Mouse (Mus musculus): Measurements from ENCODE around the gene Cluh. TPM values are rescaled to one million over a fixed set of nuclear protein-coding genes. Genes with fewer than 3 reads are reported as not detected.

Cluh gene
- total and polyA plus RNA-seq, 3 experiments = 19.4 to 60.3 (median 37.9) TPM

GRCm38 (mm10) chr11:74664906-74665305 is 15.6 kb downstream of the Cluh start:
- Histone ChIP-seq H3K36me3 (replicated peaks) (peaks cover 100% of the 10 kb centered on the region), H3K4me1 (ENCODE audit: insufficient read depth, low read depth, low read length) (peaks cover 13% of the 10 kb centered on the region), H3K9me3 (replicated peaks) (no peaks in the 10 kb centered on the region), H3K27me3 (ENCODE audit: insufficient read depth, low read length) (no peaks in the 10 kb centered on the region), H3K4me3 (ENCODE audit: low read depth, low read length) (no peak overlapping the region)
- TF ChIP-seq GATA2 (IDR thresholded peaks at IDR 0.05; ENCODE audit: borderline replicate concordance, low read depth, low read length) = no peak
- TF ChIP-seq TAL1 (conservative IDR thresholded peaks at IDR 0.05; ENCODE audit: low read depth, low read length) = no peak
- TF ChIP-seq CTCF (IDR thresholded peaks at IDR 0.05; ENCODE audit: low read depth, low read length) = no peak
- no peak for TF ChIP-seq GATA1 (IDR thresholded peaks at IDR 0.05; ENCODE audit: borderline replicate concordance, low read length)
- TF ChIP-seq POLR2AphosphoS5 (IDR thresholded peaks at IDR 0.05; ENCODE audit: insufficient replicate concordance, low read depth, low read length) = no peak
- ATAC-seq (ENCODE audit: extremely low read depth, insufficient number of reproducible peaks, low FRiP score, poor library complexity, severe bottlenecking) (no peak), DNase-seq (ENCODE audit: low spot score) (no peak)

- no peak for TF ChIP-seq GATA2 (IDR thresholded peaks at IDR 0.05; ENCODE audit: borderline replicate concordance, low read depth, low read length)
- TF ChIP-seq GATA1 (IDR thresholded peaks at IDR 0.05; ENCODE audit: borderline replicate concordance, low read length) = no peak
- TF ChIP-seq CTCF (IDR thresholded peaks at IDR 0.05; ENCODE audit: low read depth, low read length) = no peak
- H3K36me3 ChIP-seq (replicated peaks) = peaks cover 100% of the 10 kb centered on the region
- no peak for ATAC-seq (ENCODE audit: extremely low read depth, insufficient number of reproducible peaks, low FRiP score, poor library complexity, severe bottlenecking)
Measured at GRCm38 (mm10) chr11:74665631-74666283, 16.5 kb downstream of the Cluh start.

DNA sequence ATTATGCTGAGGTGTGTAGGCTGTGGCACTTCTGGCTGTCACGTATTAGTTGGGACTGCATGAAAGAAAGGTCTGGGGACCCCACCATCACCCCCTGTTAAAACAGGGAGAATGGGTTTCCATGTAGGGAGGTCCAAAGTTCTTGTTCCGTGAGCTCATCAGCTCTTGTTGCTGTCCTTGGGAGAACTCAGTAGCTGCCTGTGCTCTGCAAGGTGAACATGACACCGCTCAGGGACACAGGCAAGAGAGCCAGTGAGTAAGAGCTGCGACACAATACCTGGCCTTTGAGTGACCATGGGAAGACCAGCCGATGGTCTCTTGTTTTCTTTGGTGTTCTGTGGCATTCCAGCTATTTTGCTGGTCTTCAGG is 17.0 kb downstream of the Cluh start:
- ATAC-seq (ENCODE audit: extremely low read depth, insufficient number of reproducible peaks, low FRiP score, poor library complexity, severe bottlenecking) = no peak
- H3K27me3 ChIP-seq (ENCODE audit: insufficient read depth, low read length) = no peaks in the 10 kb centered on the region
- no peak overlapping the region for H3K4me3 ChIP-seq (ENCODE audit: low read depth, low read length)
- TF ChIP-seq CTCF (IDR thresholded peaks at IDR 0.05; ENCODE audit: low read depth, low read length) (no peak), GATA1 (IDR thresholded peaks at IDR 0.05; ENCODE audit: borderline replicate concordance, low read length) (no peak), POLR2AphosphoS5 (IDR thresholded peaks at IDR 0.05; ENCODE audit: insufficient replicate concordance, low read depth, low read length) (no peak), GATA2 (IDR thresholded peaks at IDR 0.05; ENCODE audit: borderline replicate concordance, low read depth, low read length) (no peak), TAL1 (conservative IDR thresholded peaks at IDR 0.05; ENCODE audit: low read depth, low read length) (no peak)
- H3K36me3 ChIP-seq (replicated peaks) = peaks cover 99% of the 10 kb centered on the region
- H3K9me3 ChIP-seq (replicated peaks) = no peaks in the 10 kb centered on the region
- DNase-seq (ENCODE audit: low spot score) = no peak
- peaks cover 18% of the 10 kb centered on the region for H3K4me1 ChIP-seq (ENCODE audit: insufficient read depth, low read depth, low read length)

More at GRCm38 (mm10) chr11:74665631-74666283, 16.5 kb downstream of the Cluh start:
- H3K27me3 ChIP-seq (ENCODE audit: insufficient read depth, low read length) = no peaks in the 10 kb centered on the region
- peaks cover 18% of the 10 kb centered on the region for H3K4me1 ChIP-seq (ENCODE audit: insufficient read depth, low read depth, low read length)
- DNase-seq (ENCODE audit: low spot score) = no peak
- H3K4me3 ChIP-seq (ENCODE audit: low read depth, low read length) = no peak overlapping the region
- H3K9me3 ChIP-seq (replicated peaks) = no peaks in the 10 kb centered on the region

DNA sequence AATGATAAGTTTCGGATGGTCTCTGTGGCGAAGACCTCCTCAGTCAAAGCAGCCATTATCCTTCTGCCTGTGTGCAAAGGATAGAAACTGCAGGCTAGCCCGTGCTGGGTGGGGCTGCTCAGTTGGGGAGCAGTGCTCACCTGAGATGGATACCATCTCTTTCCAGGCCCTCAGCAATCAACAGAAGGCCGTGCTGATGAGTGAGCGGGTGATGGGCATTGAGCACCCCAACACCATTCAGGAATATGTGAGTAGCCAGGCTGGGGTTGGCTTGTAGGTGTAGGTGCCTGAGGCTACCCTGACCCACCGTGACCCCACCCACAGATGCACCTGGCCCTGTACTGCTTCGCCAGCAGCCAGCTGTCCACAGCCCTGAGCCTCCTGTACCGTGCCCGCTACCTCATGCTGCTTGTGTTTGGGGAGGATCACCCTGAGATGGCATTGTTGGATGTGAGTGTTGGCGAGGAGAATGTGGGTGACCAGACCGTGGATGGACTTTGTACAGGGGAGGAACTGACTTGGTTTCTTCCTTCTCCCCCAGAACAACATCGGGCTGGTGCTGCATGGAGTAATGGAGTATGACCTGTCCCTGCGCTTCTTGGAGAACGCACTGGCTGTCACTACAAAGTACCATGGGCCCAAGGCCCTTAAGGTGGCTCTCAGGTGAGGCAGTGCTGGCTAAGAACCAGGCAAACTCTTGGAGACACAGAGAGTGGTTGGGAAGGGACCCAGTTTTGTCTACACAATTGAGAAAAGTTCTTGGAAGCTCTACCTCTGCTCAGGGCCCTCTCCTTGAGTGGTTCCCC is 17.7 kb downstream of the Cluh start:
- peaks cover 99% of the 10 kb centered on the region for H3K36me3 ChIP-seq (replicated peaks)
- H3K9me3 ChIP-seq (replicated peaks) = no peaks in the 10 kb centered on the region
- no peak for ATAC-seq (ENCODE audit: extremely low read depth, insufficient number of reproducible peaks, low FRiP score, poor library complexity, severe bottlenecking)
- TF ChIP-seq POLR2AphosphoS5 (IDR thresholded peaks at IDR 0.05; ENCODE audit: insufficient replicate concordance, low read depth, low read length) = no peak
- TF ChIP-seq GATA1 (IDR thresholded peaks at IDR 0.05; ENCODE audit: borderline replicate concordance, low read length) = no peak
- no peak for TF ChIP-seq CTCF (IDR thresholded peaks at IDR 0.05; ENCODE audit: low read depth, low read length)
- TF ChIP-seq GATA2 (IDR thresholded peaks at IDR 0.05; ENCODE audit: borderline replicate concordance, low read depth, low read length) = no peak
- TF ChIP-seq TAL1 (conservative IDR thresholded peaks at IDR 0.05; ENCODE audit: low read depth, low read length) = no peak
- no peaks in the 10 kb centered on the region for H3K27me3 ChIP-seq (ENCODE audit: insufficient read depth, low read length)
- DNase-seq (ENCODE audit: low spot score) = no peak
- H3K4me3 ChIP-seq (ENCODE audit: low read depth, low read length) = no peak overlapping the region
- H3K4me1 ChIP-seq (ENCODE audit: insufficient read depth, low read depth, low read length) = peaks cover 12% of the 10 kb centered on the region

- Histone ChIP-seq H3K27me3 (ENCODE audit: insufficient read depth, low read length) (no peaks in the 10 kb centered on the region), H3K4me1 (ENCODE audit: insufficient read depth, low read depth, low read length) (peaks cover 8% of the 10 kb centered on the region), H3K9me3 (replicated peaks) (no peaks in the 10 kb centered on the region), H3K4me3 (ENCODE audit: low read depth, low read length) (no peak overlapping the region), H3K36me3 (replicated peaks) (peaks cover 98% of the 10 kb centered on the region)
- TF ChIP-seq GATA1 (IDR thresholded peaks at IDR 0.05; ENCODE audit: borderline replicate concordance, low read length) (no peak), GATA2 (IDR thresholded peaks at IDR 0.05; ENCODE audit: borderline replicate concordance, low read depth, low read length) (no peak), POLR2AphosphoS5 (IDR thresholded peaks at IDR 0.05; ENCODE audit: insufficient replicate concordance, low read depth, low read length) (no peak), TAL1 (conservative IDR thresholded peaks at IDR 0.05; ENCODE audit: low read depth, low read length) (no peak), CTCF (IDR thresholded peaks at IDR 0.05; ENCODE audit: low read depth, low read length) (no peak)
- DNase-seq (ENCODE audit: low spot score) = no peak
- no peak for ATAC-seq (ENCODE audit: extremely low read depth, insufficient number of reproducible peaks, low FRiP score, poor library complexity, severe bottlenecking)
Measured at GRCm38 (mm10) chr11:74667582-74668010, 18.3 kb downstream of the Cluh start.

GRCm38 (mm10) chr11:74668466-74668865 is 19.2 kb downstream of the Cluh start:
- Histone ChIP-seq H3K27me3 (ENCODE audit: insufficient read depth, low read length) (no peaks in the 10 kb centered on the region), H3K36me3 (replicated peaks) (peaks cover 97% of the 10 kb centered on the region), H3K9me3 (replicated peaks) (no peaks in the 10 kb centered on the region), H3K4me3 (ENCODE audit: low read depth, low read length) (no peak overlapping the region), H3K4me1 (ENCODE audit: insufficient read depth, low read depth, low read length) (peaks cover 12% of the 10 kb centered on the region)
- no peak for ATAC-seq (ENCODE audit: extremely low read depth, insufficient number of reproducible peaks, low FRiP score, poor library complexity, severe bottlenecking)
- TF ChIP-seq CTCF (IDR thresholded peaks at IDR 0.05; ENCODE audit: low read depth, low read length) (no peak), GATA1 (IDR thresholded peaks at IDR 0.05; ENCODE audit: borderline replicate concordance, low read length) (no peak)
- no peak for DNase-seq (ENCODE audit: low spot score)
